Mouse (Mus musculus): ENCODE results near the gene Cep85l. TPM values are rescaled to one million over a fixed set of nuclear protein-coding genes. Genes with fewer than 3 reads are reported as not detected.

Cep85l gene
- not detected in 2 replicates for polyA plus RNA-seq (2012; ENCODE audit: insufficient read depth, insufficient read length, low replicate concordance, missing spikeins)

DNA sequence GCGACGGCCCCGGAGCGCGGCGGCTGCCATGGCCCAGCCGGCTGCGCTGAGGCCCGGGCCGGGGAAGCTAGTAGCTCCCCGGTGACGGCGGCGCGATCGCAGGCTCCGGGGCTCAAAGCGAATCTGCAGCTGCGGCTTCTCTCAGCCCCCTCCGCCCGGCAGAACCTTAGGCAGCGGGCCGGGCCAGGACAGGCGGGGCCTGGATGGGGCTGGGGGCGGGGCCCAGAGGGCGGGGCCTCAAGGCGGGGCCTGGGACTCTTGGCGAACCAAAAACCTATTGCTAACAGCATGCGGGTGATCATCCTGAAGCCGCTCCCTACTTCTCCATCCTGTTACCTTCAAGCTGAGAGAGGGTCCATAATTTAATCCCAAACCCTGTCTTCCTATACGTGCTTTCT lies at the start of gene Cep85l:
Cep85l (minus strand) TSS at position 239 of the 398 bp plus-strand sequence.
- WGBS, result 0% methylated on average over 31 of the region's 31 CpGs
- Histone ChIP-seq H3K27ac (ENCODE audit: insufficient read depth, low read depth, low read length) (peak within 1 kb of the TSS; percentile 70), H3K4me1 (ENCODE audit: control insufficient read depth, insufficient read depth, low read length) (no peaks in the 10 kb centered on the region), H3K4me3 (ENCODE audit: insufficient read depth, low read depth, low read length) (peak within 1 kb of the TSS; percentile 79)
- TF ChIP-seq CTCF (IDR thresholded peaks at IDR 0.05; ENCODE audit: insufficient read depth, low read depth, low read length) (no peak), POLR2A (IDR thresholded peaks at IDR 0.05; ENCODE audit: insufficient read depth, low read depth, low read length) (peak; percentile 81)

DNA sequence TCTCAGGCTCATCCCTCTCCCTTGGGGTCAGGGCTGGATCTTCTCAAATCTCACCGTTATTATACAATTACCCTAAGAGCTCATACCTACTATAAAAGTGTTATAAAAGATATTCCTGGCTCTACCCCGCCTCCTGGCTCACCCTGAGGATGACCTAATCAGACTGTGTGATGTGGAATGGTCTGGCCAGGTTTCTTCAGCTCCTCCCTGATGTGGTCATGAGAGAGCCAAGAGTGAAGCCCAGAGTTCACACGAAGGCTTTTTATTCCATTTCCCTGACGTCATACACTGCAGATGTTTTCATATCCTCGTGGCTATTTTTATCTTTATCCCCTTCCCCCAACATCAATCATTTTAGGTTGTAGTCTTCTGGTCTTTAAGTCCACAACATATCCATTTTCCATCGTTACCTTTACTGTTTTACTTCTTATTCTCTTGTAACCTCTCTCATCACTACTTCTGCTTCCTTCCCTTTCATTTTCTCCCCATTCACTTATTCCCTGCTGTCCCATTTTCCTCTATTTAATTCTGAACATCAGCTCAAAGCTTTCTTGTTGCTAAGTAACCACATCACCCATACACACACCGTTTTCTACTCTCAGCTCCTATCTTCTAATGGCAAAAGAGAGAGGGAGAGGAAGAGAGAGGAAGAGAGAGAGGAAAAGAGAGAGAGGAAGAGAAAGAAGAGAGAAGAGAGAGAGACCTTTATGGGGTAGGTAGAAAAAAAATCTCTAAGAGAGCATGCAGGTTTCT lies 49.1 kb upstream of the Cep85l start:
- Histone ChIP-seq H3K27ac (ENCODE audit: insufficient read depth, low read depth, low read length) (no peak overlapping the region), H3K4me3 (ENCODE audit: insufficient read depth, low read depth, low read length) (no peak overlapping the region), H3K4me1 (ENCODE audit: control insufficient read depth, insufficient read depth, low read length) (no peaks in the 10 kb centered on the region)
- WGBS, result 60% methylated on average over 7 of the region's 7 CpGs
- no peak for TF ChIP-seq POLR2A (IDR thresholded peaks at IDR 0.05; ENCODE audit: insufficient read depth, low read depth, low read length)
- no peak for TF ChIP-seq CTCF (IDR thresholded peaks at IDR 0.05; ENCODE audit: insufficient read depth, low read depth, low read length)

DNA sequence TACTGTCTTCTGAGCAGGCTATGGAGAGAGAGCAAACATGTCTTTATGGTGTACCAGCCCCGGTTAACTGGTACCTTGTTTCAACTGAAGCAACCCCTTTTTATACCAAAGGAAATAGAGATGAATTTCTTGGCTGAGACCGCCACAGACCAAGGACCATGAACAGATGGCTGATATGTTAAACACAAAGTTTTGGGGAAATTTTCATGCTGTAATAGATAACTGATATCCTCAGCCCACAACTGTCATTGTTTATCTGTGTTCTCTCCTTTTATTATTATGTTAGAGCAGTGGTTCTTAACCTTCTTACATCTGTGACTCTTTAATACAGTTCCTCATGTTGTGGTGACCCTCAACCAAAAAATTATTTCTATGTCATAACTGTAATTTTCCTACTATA lies 46.8 kb upstream of the Cep85l start:
- no peak overlapping the region for H3K27ac ChIP-seq (ENCODE audit: insufficient read depth, low read depth, low read length)
- H3K4me1 ChIP-seq (ENCODE audit: control insufficient read depth, insufficient read depth, low read length), result no peaks in the 10 kb centered on the region
- no peak overlapping the region for H3K4me3 ChIP-seq (ENCODE audit: insufficient read depth, low read depth, low read length)
- no peak for TF ChIP-seq POLR2A (IDR thresholded peaks at IDR 0.05; ENCODE audit: insufficient read depth, low read depth, low read length)
- 97% methylated on average over 2 of the region's 2 CpGs for WGBS

DNA sequence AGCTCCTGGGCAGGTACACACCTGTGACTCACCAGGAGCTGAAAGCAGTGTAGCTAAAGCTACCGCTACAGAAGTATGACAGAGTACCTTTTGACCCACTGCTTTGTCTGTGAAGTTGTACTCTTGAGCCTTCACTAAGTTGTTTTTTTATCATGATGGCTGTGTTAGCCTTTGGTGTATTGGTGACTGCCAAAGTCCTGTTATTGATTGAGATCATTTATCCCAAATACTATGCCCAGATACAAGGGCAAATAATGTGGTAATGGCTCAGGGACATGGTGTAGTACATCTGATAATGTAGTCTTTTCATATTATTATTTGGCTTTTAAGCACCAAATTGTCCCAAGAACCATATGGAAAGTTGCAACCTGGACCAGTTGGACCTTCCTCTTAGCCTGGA lies 43.3 kb upstream of the Cep85l start:
- Histone ChIP-seq H3K27ac (ENCODE audit: insufficient read depth, low read depth, low read length) (no peak overlapping the region), H3K4me3 (ENCODE audit: insufficient read depth, low read depth, low read length) (no peak overlapping the region), H3K4me1 (ENCODE audit: control insufficient read depth, insufficient read depth, low read length) (no peaks in the 10 kb centered on the region)
- no peak for TF ChIP-seq POLR2A (IDR thresholded peaks at IDR 0.05; ENCODE audit: insufficient read depth, low read depth, low read length)
- TF ChIP-seq CTCF (IDR thresholded peaks at IDR 0.05; ENCODE audit: insufficient read depth, low read depth, low read length), result no peak
- WGBS, result 100% methylated on average over 1 of the region's 1 CpGs

DNA sequence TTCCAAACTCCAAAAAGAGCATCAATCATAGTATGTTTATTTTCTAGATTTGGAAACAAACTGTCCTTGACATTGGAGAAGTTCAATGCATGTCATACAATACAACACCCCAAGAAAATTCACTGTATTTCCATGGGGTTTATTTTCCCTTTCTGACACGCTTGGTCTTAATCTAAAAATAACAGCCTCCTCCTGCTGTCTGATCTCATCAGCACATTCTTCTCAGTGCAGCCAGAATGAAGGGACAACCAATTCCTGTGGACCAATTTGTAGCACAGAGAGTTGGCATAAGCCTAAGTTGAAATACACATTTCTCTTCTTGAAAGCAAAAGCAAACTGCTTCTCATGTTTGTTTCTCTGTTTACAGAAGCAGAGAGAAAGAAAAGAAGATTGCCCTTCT lies 42.5 kb upstream of the Cep85l start:
- H3K4me3 ChIP-seq (ENCODE audit: insufficient read depth, low read depth, low read length), result no peak overlapping the region
- WGBS, result 49% methylated on average over 1 of the region's 1 CpGs
- TF ChIP-seq POLR2A (IDR thresholded peaks at IDR 0.05; ENCODE audit: insufficient read depth, low read depth, low read length) (no peak), CTCF (IDR thresholded peaks at IDR 0.05; ENCODE audit: insufficient read depth, low read depth, low read length) (no peak)
- H3K27ac ChIP-seq (ENCODE audit: insufficient read depth, low read depth, low read length), result no peak overlapping the region
- no peaks in the 10 kb centered on the region for H3K4me1 ChIP-seq (ENCODE audit: control insufficient read depth, insufficient read depth, low read length)

DNA sequence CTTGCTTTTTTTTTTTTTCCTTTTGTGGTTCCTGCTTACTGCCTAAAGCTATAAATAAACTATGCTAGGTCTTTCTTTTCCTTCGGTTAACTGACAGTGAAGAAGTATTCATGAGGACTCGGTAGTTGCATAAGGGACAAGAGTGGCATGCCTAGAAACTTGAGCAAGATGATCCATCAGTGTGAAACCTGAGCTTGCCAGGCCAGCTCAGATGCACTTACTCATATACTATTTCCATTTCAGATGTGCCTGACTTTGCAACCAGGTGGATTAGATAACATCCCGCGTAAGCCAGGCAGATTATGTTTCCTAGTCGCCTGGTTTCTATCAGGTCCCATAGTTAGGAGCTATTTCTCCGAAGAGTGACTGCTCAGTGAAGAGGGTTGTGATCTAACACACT lies 41.9 kb upstream of the Cep85l start:
- 83% methylated on average over 6 of the region's 6 CpGs for WGBS
- TF ChIP-seq POLR2A (IDR thresholded peaks at IDR 0.05; ENCODE audit: insufficient read depth, low read depth, low read length) (no peak), CTCF (IDR thresholded peaks at IDR 0.05; ENCODE audit: insufficient read depth, low read depth, low read length) (no peak)
- H3K4me1 ChIP-seq (ENCODE audit: control insufficient read depth, insufficient read depth, low read length), result no peaks in the 10 kb centered on the region
- H3K27ac ChIP-seq (ENCODE audit: insufficient read depth, low read depth, low read length), result no peak overlapping the region
- no peak overlapping the region for H3K4me3 ChIP-seq (ENCODE audit: insufficient read depth, low read depth, low read length)

DNA sequence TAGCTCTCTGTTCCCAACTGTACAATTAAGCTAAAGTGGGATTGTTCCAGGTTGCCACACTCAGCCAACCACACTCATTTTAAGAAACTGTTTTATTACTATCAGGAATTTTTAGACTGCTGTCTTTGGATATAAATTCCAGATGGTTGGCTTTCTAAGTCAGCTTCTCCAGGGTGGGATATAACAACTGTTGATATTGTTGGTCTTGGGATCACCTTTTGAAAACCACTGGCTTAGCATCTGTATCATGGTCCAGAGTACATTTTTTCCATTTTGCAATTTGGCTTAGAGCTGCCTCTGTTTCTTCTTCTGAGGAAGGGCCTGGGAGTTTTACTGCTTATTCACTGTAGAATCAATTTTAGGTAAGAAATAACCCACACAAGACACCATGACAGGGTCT lies 40.3 kb upstream of the Cep85l start:
- Histone ChIP-seq H3K4me3 (ENCODE audit: insufficient read depth, low read depth, low read length) (no peak overlapping the region), H3K27ac (ENCODE audit: insufficient read depth, low read depth, low read length) (no peak overlapping the region), H3K4me1 (ENCODE audit: control insufficient read depth, insufficient read depth, low read length) (no peaks in the 10 kb centered on the region)
- no peak for TF ChIP-seq POLR2A (IDR thresholded peaks at IDR 0.05; ENCODE audit: insufficient read depth, low read depth, low read length)
- no peak for TF ChIP-seq CTCF (IDR thresholded peaks at IDR 0.05; ENCODE audit: insufficient read depth, low read depth, low read length)

DNA sequence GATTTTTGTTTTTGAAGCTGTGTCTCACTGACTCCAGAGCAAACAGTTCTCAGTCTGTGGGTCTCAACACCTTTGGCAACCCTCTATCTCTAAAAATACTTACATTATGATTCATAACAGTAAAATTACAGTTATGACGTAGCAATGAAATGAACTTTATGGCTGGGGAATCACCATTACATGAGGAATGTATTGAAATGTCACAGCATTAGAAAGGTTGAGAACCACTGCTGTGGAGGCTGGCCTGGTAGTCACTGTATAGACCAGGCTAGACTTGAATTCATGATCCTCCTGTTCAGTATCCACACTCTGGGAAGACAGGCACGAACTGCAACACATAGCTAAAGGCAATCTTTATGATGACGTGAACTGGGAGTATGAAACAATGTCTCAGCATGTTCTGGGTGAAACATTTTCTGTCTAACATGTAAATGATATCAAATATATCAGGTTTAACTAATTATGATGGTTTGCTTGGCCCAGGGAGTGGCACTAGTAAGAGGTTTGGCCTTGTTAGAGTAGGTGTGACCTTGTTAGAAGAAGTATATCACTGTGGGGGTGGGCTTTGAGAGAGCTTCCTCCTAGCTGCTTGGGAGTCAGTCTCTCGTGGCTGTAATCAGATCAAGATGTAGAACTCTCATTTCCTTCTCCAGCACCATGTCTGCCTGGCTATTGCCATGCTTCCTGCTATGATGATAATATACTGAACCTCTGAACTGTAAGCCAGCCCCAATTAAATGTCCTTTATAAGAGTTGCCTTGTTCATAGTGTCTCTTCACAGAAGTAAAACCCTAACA lies 39.6 kb upstream of the Cep85l start:
- 89% methylated on average over 4 of the region's 4 CpGs for WGBS
- no peak overlapping the region for H3K4me3 ChIP-seq (ENCODE audit: insufficient read depth, low read depth, low read length)
- TF ChIP-seq CTCF (IDR thresholded peaks at IDR 0.05; ENCODE audit: insufficient read depth, low read depth, low read length), result no peak
- no peak for TF ChIP-seq POLR2A (IDR thresholded peaks at IDR 0.05; ENCODE audit: insufficient read depth, low read depth, low read length)
- H3K27ac ChIP-seq (ENCODE audit: insufficient read depth, low read depth, low read length), result no peak overlapping the region
- H3K4me1 ChIP-seq (ENCODE audit: control insufficient read depth, insufficient read depth, low read length), result no peaks in the 10 kb centered on the region

DNA sequence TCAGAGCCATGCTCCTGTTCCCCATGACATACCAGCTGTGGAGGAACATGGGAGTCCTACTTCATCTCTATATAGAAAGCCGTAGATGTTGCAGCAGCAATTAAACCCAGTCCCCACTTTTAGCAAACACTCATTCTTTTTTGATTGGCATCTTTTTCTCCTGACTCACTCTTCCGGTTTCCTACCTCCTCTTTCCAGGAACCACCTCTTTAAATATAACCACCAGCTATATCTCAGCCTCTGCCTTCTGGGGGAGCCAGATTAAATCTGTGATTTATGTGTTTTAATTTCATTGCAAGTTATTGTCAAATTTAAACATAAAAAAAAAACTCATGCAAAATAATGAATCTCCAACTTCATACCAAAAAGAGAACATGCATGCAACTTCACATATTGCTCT lies 37.3 kb upstream of the Cep85l start:
- TF ChIP-seq CTCF (IDR thresholded peaks at IDR 0.05; ENCODE audit: insufficient read depth, low read depth, low read length) (no peak), POLR2A (IDR thresholded peaks at IDR 0.05; ENCODE audit: insufficient read depth, low read depth, low read length) (no peak)
- Histone ChIP-seq H3K27ac (ENCODE audit: insufficient read depth, low read depth, low read length) (no peak overlapping the region), H3K4me3 (ENCODE audit: insufficient read depth, low read depth, low read length) (no peak overlapping the region), H3K4me1 (ENCODE audit: control insufficient read depth, insufficient read depth, low read length) (no peaks in the 10 kb centered on the region)
- WGBS, result 78% methylated on average over 2 of the region's 2 CpGs
